Mouse (Mus musculus): ENCODE data around the gene Gtf3c5.

The Gtf3c5 gene

GRCm38 (mm10) chr2:28566545-28566944, 17.0 kb downstream of the Gtf3c5 start:
- no peak for DNase-seq

- DNase-seq = no peak
Measured at GRCm38 (mm10) chr2:28564380-28564779, 19.2 kb downstream of the Gtf3c5 start.

- DNase-seq = no peak
Measured at GRCm38 (mm10) chr2:28563830-28564229, 19.7 kb downstream of the Gtf3c5 start.

GRCm38 (mm10) chr2:28563303-28563702, 20.2 kb downstream of the Gtf3c5 start, which contains the start of gene Cel:
Gene Cel (minus strand): TSS chr2:28563403.
- no peak for DNase-seq

GRCm38 (mm10) chr2:28557452-28557851, 26.1 kb downstream of the Gtf3c5 start:
- DNase-seq = no peak

- no peak for DNase-seq
Measured at GRCm38 (mm10) chr2:28552301-28552700, 31.2 kb downstream of the Gtf3c5 start.

GRCm38 (mm10) chr2:28549157-28549556, 34.4 kb downstream of the Gtf3c5 start:
- DNase-seq = no peak

- peak; percentile 55 to 62 for DNase-seq
Measured at GRCm38 (mm10) chr2:28547237-28548172, 36.0 kb downstream of the Gtf3c5 start.

- no peak for DNase-seq
Measured at GRCm38 (mm10) chr2:28546560-28546959, 37.0 kb downstream of the Gtf3c5 start.

GRCm38 (mm10) chr2:28545976-28546375, 37.6 kb downstream of the Gtf3c5 start:
- DNase-seq = no peak

GRCm38 (mm10) chr2:28543894-28544293, 39.7 kb downstream of the Gtf3c5 start:
- no peak for DNase-seq

- no peak for DNase-seq
Measured at GRCm38 (mm10) chr2:28540587-28541227, 42.8 kb downstream of the Gtf3c5 start.

GRCm38 (mm10) chr2:28539949-28540348, 43.6 kb downstream of the Gtf3c5 start:
- peak in 1 of 2 experiments; percentile 59 for DNase-seq

- DNase-seq = no peak
Measured at GRCm38 (mm10) chr2:28539206-28539605, 44.3 kb downstream of the Gtf3c5 start.

GRCm38 (mm10) chr2:28538817-28539128, 44.8 kb downstream of the Gtf3c5 start:
- DNase-seq = no peak

GRCm38 (mm10) chr2:28537995-28538816, 45.3 kb downstream of the Gtf3c5 start:
- no peak for DNase-seq

GRCm38 (mm10) chr2:28537634-28537920, 46.0 kb downstream of the Gtf3c5 start:
- DNase-seq = no peak

- no peak for DNase-seq
Measured at GRCm38 (mm10) chr2:28536766-28537633, 46.6 kb downstream of the Gtf3c5 start.

GRCm38 (mm10) chr2:28536166-28536565, 47.4 kb downstream of the Gtf3c5 start:
- no peak for DNase-seq

GRCm38 (mm10) chr2:28535650-28536049, 47.9 kb downstream of the Gtf3c5 start:
- no peak for DNase-seq

GRCm38 (mm10) chr2:28535263-28535540, 48.3 kb downstream of the Gtf3c5 start:
- no peak for DNase-seq

- DNase-seq = no peak
Measured at GRCm38 (mm10) chr2:28534436-28535262, 48.9 kb downstream of the Gtf3c5 start.
